Mouse (Mus musculus) duodenum, adult 2 months (tissue): ENCODE measurements around the gene Ttll2. TPM values are rescaled to one million over a fixed set of nuclear protein-coding genes. Genes with fewer than 3 reads are reported as not detected.

ENCODE experiments used
- polyA plus RNA-seq: library from polyadenylated mRNA; depleted of rRNA; stranded (reverse); fragments of >200 nt; gene quantifications from 2 replicates; pipeline ENCODE4 v1.2.3, GENCODE M21; 2012; ENCODE audit warnings: low replicate concordance; rRNA removed

Ttll2 gene
- 0.89 and 5.2 TPM in 2 replicates for polyA plus RNA-seq

GRCm38 (mm10) chr17:7352596-7352995 is at the start of gene Ttll2:
Gene Ttll2 (minus strand): TSS chr17:7352696.

GRCm38 (mm10) chr17:7385364-7385763 is 32.9 kb upstream of the Ttll2 start, which contains the start of gene Unc93a2:
Gene Unc93a2 (minus strand): TSS chr17:7385464.

DNA sequence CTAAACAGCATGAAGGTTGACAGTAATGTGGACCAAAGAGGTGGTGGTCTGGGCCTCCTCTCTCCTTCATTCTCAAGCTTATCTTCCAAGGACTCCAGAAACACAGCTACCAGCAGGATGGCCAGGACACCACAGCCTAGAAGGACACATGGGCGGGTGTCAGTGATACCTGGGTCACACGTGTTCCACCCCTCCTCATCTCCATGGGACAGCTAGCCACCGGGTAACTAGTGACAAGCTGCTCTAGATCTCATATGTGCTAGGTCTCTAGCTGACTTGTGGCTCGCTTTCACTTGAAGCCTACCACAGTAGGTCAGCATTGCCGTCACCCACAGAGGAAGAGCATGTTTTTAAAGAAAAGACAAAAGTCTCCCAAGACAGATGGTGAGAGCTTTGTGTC is 19.4 kb upstream of the Ttll2 start, which contains the start of gene Gm49630:
Gm49630 (minus strand) TSS at position 101 of the 400 bp plus-strand sequence.

GRCm38 (mm10) chr17:7324346-7324745 is 28.1 kb downstream of the Ttll2 start, which contains the start of gene Tcp10a:
Gene Tcp10a (plus strand): TSS chr17:7324646.

Other genes with a start within 250 kb of the Ttll2 start
- 1.5 and 1.6 TPM in 2 replicates for gene Rps6ka2, start 182.6 kb downstream of the Ttll2 start, polyA plus RNA-seq
- gene Tcp10a, start 28.1 kb downstream of the Ttll2 start, polyA plus RNA-seq: not detected in 2 replicates
- gene Gm49630, start 19.3 kb upstream of the Ttll2 start, polyA plus RNA-seq: 2.8 and 19.8 TPM in 2 replicates
- gene Unc93a2, start 32.8 kb upstream of the Ttll2 start, polyA plus RNA-seq: 13.6 and 59.8 TPM in 2 replicates